Mouse (Mus musculus): Measurements from ENCODE around the gene Mst1r. TPM values are rescaled to one million over a fixed set of nuclear protein-coding genes. Genes with fewer than 3 reads are reported as not detected.

Mst1r gene
- total RNA-seq (2023) = 1 to 10 TPM in 1 of 2 experiments, not detected in 1; 1.5 TPM

GRCm38 (mm10) chr9:107906252-107906966, at the start of gene Mst1r:
Gene Mst1r (plus strand): TSS chr9:107906873.

GRCm38 (mm10) chr9:107873137-107873536, 33.5 kb upstream of the Mst1r start, which contains the start of gene Rbm6:
Gene Rbm6 (minus strand): TSS chr9:107873237.

GRCm38 (mm10) chr9:107887804-107888266, 18.8 kb upstream of the Mst1r start, which contains the start of gene Mon1a:
Gene Mon1a (plus strand): TSS chr9:107888151.

GRCm38 (mm10) chr9:107928169-107928568, 21.5 kb downstream of the Mst1r start, which contains the start of gene Actl11:
Gene Actl11 (plus strand): TSS chr9:107928469.

GRCm38 (mm10) chr9:107935374-107935773, 28.7 kb downstream of the Mst1r start, which contains the start of gene Camkv:
Gene Camkv (plus strand): TSS chr9:107935674.

GRCm38 (mm10) chr9:107949922-107950235, 43.2 kb downstream of the Mst1r start, which contains the start of gene Traip:
Gene Traip (plus strand): TSS chr9:107950136.

Other genes with a start within 250 kb of the Mst1r start
- not detected for gene Slc38a3, start 237.3 kb upstream of the Mst1r start, total RNA-seq (2023)
- gene Gnat1, start 227.2 kb upstream of the Mst1r start, total RNA-seq (2023) = 1 to 10 TPM; 1.3 to 2.2 TPM
- not detected for gene Sema3f, start 196.4 kb upstream of the Mst1r start, total RNA-seq (2023)
- gene Rbm5, start 135.9 kb upstream of the Mst1r start, total RNA-seq (2023) = 100 to 1,000 TPM; 261 to 285 TPM
- gene Rbm6, start 33.6 kb upstream of the Mst1r start, total RNA-seq (2023) = 100 to 1,000 TPM; 129 to 140 TPM
- 10 to 100 TPM; 17.0 to 19.9 TPM for gene Mon1a, start 18.7 kb upstream of the Mst1r start, total RNA-seq (2023)
- gene Actl11, start 21.6 kb downstream of the Mst1r start, total RNA-seq (2023) = not detected
- not detected for gene Camkv, start 28.8 kb downstream of the Mst1r start, total RNA-seq (2023)
- gene Traip, start 43.3 kb downstream of the Mst1r start, total RNA-seq (2023) = 10 to 100 TPM in 1 of 2 experiments, 1 to 10 TPM in 1; 9.4 to 14.3 TPM
- gene Uba7, start 68.6 kb downstream of the Mst1r start, total RNA-seq (2023) = 100 to 1,000 TPM; 189 to 213 TPM
- gene Gm20661, start 76.2 kb downstream of the Mst1r start, total RNA-seq (2023) = under 1 TPM in 1 of 2 experiments, not detected in 1; 0.89 TPM
- gene Inka1, start 79.0 kb downstream of the Mst1r start, total RNA-seq (2023) = 1 to 10 TPM; 1.3 to 3.3 TPM
- gene Cdhr4, start 85.6 kb downstream of the Mst1r start, total RNA-seq (2023) = 1 to 10 TPM; 2.6 to 4.2 TPM
- gene Gm20662, start 89.5 kb downstream of the Mst1r start, total RNA-seq (2023) = under 1 TPM in 1 of 2 experiments, not detected in 1; 0.35 TPM
- gene Ip6k1, start 95.6 kb downstream of the Mst1r start, total RNA-seq (2023) = 100 to 1,000 TPM; 141 to 144 TPM
- gene Gmppb, start 142.4 kb downstream of the Mst1r start, total RNA-seq (2023) = 10 to 100 TPM; 18.2 to 19.6 TPM
- 1 to 10 TPM; 6.5 to 7.5 TPM for gene Amigo3, start 146.3 kb downstream of the Mst1r start, total RNA-seq (2023)
- under 1 TPM; 0.23 to 0.50 TPM for gene Mst1, start 173.6 kb downstream of the Mst1r start, total RNA-seq (2023)
- 100 to 1,000 TPM; 181 to 188 TPM for gene Rnf123, start 176.5 kb downstream of the Mst1r start, total RNA-seq (2023)
- 100 to 1,000 TPM; 105 to 120 TPM for gene Apeh, start 187.7 kb downstream of the Mst1r start, total RNA-seq (2023)